Mouse (Mus musculus): ENCODE results near the gene 2510002D24Rik.
"Not testable (repeated sequence)": the region's sequence is repeated elsewhere in the genome, so short reads cannot be mapped to it uniquely, and the experiment has no call there.

The 2510002D24Rik gene

DNA sequence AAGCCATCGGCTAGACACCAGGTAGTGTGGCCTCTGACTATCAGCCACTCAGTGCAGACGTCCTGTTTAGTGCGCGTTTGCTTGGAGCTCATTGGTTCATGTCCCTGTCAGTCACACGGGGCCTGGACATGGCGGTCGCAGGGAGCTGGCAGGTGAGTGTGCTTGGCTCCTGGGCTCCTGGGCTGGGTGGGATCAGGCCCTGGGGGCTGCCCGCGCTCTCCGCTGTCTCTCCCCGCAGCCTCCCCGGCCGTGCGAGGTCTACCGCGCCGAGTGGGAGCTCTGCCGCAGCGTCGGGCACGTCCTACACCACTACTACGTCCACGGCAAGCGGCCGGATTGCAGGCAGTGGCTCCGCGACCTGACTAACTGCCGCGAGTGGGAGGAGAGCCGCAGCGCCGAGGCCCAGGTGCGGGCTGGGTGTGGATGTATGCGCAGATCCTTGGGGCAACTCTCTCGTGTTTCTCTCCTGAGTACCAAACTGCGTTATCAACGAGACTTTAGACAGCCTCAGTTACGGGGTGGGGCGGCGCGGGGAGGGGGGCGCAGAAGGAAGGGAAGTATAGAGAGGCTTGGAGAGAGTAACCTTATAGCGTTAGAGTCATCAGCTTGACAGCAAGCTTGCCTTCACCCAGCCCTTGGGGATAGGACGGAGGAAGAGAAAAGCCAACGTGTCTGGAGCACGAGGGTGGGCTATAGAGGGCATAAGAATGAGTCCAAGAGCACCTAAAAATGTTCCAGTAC lies at the start of gene 2510002D24Rik, which contains the start of gene Gm28539:
2510002D24Rik (plus strand) TSS at position 111 of the 741 bp plus-strand sequence.
Gm28539 (plus strand) TSS at position 117 of the 741 bp plus-strand sequence.
- DNase-seq: peak; percentile 96 to 98

DNA sequence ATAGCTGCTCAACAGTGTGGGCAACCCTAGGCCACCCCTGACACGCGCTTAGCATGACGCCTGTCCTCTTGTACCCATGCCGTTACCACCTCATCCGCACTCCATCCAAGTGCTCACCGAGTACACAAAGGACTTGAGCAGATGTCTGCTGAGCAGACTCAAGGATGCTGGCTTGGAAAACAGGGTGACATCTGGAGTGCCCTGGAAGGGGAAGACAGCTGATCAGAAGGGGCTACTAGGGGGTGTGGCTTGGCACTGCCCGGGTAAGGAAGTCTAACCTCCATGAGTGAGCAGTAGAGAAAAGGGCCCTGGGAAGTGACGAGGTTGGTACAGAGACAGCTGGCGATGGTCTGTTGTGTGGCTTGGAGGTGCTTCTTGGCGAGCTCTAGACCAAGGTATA lies 49.7 kb upstream of the 2510002D24Rik start:
- DNase-seq: no peak

DNA sequence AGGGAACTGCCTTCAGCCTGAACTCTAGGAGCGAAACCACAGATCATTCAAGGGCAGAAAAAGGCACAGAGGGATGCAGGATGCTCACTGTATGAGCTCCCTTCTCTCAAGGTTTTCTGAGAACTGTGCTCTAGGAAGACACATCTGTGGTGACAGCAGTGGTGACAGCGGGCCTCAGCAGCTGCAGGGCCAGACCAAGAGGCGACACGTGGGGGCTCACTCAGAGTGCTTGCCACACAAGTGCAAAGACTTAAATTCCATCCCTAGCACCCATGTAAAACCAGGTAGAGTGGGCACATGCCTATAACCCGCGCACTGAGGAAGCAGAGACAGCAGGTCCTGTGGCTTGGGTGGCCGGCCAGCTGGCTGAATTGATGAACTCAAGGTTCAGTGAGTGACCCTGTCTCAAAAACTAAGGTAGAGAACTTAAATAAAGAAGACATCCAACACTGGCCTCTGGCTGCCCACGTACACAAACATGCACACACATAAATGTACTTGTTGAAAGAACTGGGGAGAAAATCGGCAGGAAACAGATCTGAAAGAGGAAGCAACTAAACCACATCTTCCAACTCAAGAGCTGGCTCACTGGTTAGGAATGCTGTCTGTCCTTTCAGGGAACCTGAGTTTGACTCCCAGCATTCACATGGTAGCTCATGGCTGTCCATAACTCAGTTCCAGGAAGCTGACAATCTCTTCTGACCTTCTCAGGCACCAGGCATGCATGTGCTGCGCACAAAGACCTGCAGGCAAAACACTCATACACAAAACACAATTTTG lies 47.6 kb upstream of the 2510002D24Rik start:
- DNase-seq: no peak

DNA sequence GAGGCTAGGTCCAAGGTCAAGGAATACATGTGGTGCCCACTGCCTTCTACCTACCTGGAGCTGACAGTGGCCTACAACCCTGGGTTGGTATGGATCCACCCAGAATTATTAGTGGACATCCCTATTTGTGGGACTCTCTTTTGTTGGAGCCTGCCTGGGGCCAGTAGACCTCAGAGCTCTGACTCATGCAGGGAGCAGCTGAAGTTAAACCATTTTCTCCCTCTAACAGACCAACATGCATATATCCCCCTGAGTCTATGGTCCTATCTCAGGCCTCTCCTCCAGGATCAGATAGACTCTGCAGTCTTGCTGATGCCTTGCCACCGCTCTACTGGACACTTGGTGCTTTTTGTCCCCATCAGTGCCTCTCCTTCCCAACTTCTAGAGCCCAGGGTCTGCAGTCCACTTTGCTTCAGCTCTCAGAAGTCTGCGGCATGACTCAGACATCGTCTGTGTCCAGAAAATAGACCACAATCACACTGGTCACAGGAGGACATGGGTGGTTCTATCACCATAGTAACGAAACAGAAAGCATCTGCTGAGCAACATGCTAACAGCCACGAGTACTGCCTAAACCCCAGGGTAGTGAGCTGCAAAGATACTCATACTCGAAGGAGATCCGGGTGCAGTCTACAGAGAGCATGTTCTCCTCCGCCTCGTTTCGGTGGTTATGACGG lies 41.0 kb upstream of the 2510002D24Rik start:
- no peak for DNase-seq

DNA sequence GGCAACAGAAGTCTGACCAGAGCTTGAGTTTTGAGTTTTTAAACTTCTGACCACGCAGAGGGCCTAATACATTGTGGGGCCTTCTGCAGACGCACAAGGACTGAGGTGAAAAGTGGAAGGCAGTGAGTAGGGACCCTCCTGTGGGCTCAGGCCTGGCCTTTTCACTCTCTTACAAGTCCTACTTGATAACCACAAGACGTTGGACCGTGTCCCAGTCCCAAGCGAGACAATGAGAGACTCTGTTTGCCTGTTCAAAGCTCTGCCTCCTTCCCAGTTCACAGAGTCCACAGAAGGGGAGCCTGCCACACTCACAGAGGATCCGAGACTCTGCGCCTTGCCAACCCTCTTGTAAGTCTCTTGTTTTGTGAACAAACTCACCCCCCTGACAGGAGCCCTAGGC lies 39.7 kb upstream of the 2510002D24Rik start:
- no peak for DNase-seq

DNA sequence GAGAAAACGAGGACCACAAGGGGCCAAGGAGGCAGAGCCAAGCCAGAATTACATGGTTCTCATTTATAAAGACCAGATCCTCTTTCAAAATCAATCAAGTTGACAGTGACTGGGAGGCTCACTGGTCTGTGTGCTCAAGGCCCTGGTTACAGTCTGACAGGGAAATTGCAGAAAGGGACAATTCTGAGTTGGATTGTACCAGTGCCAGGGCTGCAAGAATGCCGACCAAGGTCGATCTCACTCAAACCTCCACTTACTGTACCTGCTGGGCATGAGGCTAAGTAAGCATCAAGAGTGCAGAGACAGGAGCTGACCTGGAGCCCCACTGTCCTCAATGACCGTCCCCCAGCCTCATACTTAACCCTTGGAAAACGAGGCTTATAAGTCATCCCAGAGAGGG lies 38.2 kb upstream of the 2510002D24Rik start:
- no peak for DNase-seq

DNA sequence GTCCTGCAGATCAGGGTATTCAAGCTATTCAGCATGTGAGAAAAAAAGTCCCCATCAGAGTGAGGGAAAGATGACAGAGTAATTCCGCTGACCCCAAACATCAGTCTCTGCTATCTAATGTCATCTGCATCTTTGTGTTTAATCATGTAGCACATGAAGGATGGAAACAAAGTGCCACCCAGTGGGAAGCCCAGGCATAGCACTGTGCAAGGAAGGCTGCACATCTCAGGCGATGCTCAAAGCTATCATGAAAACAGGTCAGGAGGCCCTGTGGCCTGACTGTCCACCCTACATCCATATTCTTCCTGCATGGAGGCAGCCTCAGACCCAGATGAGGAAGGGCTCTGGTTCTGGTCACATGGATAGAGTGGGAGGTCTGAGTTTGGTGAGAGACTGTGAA lies 37.5 kb upstream of the 2510002D24Rik start:
- peak; percentile 79 to 81 for DNase-seq

DNA sequence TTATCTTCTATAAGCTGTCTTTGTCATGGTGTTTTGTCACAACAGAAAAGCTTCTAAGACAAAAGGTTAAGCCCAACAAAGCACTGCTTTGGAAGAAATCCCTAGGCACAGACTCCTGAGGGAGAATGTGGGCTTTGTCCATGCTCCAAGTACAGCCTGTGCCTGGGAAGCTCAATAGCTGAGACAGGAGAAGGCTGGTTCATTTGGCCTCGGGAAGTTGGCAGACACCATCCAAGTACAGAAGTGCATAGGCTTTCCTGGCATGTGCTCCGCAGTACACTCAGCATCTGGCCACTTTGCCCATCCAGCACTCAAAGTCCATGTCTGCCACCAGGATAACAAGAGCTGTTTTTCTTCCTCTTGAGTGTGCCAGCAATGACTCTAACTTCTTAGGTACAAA lies 30.6 kb upstream of the 2510002D24Rik start:
- no peak for DNase-seq

DNA sequence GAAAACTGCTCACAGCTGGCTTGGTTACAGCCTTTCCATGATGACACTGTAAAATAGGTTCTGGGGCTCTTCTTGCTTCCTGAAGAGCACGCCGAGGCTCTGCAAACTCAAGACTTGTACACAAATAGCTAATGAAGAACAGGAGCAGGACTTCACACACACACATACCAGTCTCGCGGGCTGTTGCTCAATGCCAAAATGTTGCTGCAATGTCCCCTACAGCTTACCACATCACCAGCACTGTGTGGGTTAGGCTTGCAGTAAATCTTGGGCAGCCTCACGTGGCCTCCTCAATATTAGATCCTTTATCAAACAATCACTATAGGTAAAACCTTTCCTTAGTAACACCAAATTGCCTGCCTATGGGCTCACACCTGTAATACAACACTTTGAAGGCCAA lies 27.4 kb upstream of the 2510002D24Rik start:
- DNase-seq: no peak

DNA sequence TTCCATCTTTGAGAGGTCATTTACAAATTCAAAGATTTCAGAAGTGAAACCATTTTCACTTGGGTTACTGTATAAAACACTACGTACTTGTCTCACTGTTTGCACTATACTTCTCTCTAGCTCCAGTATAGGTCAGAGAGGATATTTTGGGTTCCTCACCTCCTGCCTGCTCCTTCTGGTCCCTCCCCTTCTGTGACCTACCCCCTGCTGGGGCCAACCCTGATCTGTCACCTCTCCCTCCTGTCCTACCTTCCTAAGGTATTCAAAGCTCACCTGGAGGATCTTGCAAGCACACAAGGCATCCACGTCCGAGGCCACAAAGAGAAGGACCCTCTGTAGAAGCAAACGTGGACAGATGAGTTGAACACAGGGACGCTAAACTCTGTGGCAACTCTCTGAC lies 25.3 kb upstream of the 2510002D24Rik start:
- no peak for DNase-seq

DNA sequence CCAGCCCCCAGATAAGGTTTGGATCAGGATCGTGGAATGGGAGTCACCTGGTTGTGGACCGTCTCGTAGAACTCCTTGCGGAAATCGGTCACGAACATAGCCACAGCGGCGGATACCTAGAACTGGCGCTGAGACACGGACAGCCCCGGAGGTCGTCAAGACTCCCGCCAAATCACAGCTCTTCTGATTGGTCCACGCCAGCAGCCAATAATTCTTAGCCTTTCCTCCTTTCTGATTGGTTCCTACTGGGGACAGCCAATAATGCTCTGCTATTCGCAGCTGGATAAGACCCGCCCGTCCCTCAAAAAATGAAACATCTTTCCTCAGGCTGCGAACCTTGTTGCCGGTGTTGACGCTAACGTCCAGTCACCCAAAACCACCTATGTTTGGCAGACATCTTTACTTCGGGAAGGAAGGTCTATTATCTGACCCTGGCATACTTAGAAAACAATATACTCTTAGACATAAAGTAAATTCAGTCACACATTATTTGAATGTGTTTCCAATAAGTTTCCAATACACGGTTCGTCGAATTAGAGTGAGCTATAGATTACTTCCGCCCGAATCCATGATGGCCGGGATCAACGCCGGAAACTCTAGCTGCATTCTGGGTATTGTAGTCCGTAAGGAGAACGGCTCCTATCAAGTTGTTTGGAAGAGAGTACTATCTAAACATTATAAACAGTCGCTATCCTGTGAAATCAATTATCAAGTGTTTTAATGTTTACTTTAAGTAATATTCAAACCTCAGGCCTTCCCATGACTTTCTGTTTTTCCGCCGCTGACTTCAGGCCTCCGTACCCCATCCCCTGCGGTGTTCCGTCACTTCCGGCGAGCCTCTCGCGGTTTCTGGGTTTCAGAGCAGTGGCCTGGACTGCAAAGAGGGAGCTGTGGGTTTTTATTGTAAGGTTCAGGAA lies 24.7 kb upstream of the 2510002D24Rik start, which contains the start of the genes Ufd1 and Cdc45:
Ufd1 (plus strand) TSS at position 312 of the 917 bp plus-strand sequence.
Cdc45 (minus strand) TSS at position 520 of the 917 bp plus-strand sequence.
- DNase-seq: peak; percentile 92 to 94

DNA sequence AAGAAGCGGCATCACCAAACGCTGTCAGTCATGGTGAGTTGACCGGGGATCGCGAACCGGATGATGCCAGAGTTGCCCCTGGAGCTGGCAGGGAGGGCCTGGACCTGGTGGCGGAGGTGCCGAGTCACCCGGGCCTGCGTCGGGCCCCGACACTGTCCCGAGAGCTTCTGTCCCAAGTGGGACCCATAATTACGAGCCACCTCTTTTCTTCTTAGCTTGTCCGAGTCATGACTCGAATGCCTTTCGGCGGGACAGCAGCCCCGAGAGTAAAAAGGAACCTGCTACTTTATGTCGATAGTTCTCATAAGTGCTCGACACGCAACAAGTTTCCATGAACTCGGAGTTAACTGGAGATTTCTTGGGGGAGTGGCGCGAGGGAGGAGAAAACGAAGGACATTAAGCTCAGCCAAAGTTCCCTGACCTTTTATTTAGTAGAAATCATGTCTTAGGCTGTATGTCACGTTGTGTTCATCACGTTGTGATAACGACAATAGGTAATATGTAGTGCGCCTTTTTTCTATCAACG lies 23.9 kb upstream of the 2510002D24Rik start:
- DNase-seq: no peak

DNA sequence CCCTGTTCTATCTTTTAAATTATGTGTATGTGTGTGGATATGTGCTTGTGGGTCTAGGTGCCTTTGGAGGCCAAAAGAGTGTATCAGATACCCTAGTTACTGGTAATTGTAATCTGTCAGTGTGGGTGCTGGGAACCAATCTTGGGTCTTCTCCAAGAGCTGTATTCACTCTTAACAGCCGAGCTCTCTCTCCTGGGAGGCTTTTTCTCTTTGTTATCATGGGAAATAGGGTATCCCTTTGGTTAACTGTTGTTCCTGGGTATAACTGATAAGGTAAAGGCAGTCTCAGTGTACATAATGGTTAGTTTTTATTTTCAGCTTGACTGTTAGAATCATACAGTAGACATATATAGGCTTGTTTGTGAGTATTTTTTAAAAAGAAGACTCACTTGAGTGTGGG lies 14.0 kb upstream of the 2510002D24Rik start:
- no peak for DNase-seq

DNA sequence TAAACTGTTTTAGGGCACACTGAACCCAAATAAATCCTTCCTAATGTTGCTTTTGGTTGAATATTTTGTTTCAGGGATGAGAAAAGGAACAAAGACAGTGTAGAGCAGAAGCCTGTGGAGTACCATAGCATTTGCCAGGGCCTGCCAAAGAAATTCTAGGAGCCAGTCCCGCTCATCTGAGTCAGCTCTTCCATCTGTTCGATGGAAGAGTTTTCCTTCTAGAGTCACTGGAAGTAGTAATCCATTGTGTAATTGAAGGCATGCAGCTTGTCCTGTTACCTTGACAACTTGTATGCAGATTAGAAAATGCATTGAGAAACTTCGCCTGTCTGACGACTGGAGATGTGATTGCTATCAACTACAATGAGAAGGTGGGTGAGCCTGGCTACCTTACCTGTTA lies 13.5 kb upstream of the 2510002D24Rik start:
- DNase-seq: no peak

DNA sequence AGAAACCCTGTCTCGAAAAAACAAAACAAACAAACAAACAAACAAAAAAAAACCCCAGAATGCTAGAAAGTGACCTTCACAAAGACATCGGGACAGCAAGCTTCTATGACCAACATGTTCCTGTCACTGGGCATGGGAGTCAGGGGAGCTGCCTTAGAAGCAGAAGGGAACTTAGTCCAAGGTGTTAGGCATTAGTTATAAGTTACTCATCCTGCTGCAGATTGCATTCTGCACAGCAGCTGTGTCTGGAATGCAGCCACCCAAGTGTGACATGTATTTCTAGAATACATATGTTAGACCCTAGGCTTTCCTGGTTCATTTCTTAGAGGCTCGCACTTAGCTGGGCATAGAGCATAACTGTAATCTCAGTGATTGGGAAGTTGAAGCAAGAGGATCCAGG lies 7.7 kb upstream of the 2510002D24Rik start:
- peak; percentile 17 to 48 for DNase-seq

DNA sequence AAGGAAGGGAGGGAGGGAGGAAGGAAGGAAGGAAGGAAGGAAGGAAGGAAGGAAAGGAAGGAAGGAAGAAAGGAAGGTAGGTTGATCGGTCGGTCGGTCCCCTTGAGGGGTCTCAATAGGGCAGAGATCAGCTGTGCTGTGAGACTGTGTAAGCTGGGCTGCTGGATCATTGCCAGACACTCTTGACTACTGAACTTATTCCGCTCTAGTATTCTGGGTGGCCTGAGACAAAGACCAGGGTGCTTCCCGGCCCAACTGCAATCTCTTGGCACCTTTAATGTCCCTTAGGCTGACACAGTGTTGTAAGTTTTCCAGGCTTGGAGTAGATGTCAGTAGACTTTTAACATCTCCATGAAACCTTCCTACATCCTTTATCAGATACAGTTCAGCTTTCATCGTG lies 7.3 kb upstream of the 2510002D24Rik start:
- DNase-seq: peak; percentile 14 to 43

DNA sequence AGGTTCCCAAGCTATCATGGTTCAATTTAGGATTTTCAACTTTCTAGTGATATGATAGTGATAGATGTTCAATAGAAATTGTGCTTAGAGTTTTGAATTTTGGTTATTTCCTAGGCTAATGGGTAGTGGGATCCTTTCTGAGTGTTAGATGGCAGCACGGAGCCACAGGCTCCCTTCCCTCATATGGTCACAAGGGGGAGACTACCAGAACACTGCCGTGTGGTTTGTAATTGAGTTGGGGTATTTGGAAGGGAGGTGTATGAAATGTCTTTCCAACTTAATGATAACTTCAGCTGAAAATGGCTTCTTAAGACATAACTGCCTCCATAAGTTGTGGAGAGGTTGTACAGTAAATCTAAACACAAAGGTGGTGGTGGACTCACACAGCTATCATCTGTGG lies 2.9 kb upstream of the 2510002D24Rik start:
- DNase-seq: no peak

DNA sequence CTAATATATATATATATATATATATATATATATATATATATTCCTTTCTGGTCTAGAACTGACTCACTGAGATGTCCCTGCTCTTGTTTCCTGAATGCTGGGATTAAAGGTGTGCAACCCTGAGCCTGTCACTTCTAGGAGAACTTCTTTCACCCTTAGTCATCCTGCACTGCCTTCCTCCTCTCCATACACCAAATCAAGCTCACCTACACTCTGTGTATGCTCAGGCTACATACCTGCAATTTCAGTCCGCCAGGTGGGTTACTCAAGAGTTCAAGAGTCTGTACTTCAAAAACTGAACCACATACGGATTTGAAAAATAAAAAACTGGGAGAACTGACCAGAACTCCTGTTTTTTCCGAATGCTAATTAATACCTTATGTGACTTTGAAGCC lies 308 bp upstream of the 2510002D24Rik start:
- DNase-seq: no peak

DNA sequence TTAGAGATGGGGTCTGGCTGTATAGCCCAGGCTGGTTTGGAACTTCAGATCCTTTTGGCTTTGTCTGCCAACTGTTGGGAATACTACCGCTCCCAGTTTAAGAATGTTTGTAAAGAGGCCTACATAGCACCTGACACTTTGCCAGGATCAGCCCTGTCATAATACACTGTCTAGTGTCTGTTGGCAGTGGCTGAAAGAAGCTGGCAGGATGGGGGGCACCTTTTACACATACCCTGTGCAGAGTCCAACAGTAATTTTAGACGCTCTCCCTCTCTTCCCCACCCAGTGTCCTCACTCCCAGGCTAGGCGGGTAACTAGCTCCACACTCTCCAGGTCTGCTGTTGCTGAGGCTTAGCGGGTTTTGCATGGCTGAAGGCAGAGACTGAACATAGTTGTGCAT lies 2.0 kb downstream of the 2510002D24Rik start:
- DNase-seq: no peak

DNA sequence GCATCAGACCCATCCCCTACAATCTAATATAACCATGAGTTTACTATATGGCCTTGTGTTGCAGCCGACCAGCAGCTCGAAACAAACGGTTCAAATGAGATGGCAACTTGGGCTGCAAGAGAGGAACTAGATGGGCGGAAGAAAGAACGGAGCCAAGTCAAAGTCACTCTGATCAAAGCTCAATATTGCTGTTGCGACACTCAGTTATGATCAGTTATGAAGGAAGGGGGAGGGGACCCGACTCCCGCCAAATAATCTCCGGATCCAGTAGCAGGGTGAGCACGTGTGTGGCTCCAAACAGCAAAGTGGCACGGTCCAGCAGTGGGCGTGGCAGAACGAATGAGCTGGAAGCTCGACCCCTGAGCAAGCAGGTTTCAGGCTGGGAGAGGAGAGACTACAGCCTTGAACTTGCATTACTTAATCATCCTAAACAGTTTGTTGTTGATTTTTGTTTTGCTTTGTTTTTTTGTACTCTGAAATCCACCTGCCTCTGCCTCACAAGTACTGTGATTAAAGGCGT lies 10.0 kb downstream of the 2510002D24Rik start:
- no peak for DNase-seq

DNA sequence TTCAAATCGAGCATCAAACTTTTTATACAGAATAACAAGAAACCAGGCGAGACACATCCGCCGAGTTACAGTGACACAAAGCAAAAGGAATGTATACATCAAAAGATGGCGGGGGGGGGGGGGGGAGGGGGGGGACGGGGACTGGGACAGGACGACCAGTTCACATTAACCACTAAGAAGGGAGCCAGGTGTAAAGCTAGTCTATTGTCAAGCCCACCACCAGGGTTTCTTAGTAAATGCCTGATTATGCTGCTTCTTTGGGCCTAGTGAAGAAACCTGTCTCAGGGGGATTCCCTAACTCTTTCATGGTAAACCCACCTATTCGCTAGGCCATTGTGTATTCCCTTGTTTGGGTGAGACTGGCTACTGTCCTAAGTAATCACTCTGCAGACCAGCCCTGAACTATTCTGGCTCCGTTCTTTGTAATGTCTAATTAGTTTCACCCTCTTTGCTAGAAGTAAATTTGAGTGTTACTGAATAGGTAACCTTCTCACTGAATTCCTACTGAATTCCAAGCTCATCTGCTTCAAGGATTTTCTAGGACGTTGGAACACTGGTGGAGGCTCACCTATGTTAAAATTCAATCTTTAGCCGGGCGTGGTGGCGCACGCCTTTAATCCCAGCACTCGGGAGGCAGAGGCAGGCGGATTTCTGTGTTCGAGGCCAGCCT lies 13.3 kb downstream of the 2510002D24Rik start:
- DNase-seq: not testable (repeated sequence)
